Comparison of ENCODE assay signal across 21 mouse cellular contexts in genomic region chr3:84250275-84250674, GRCm38 (mm10). TPM values are rescaled to one million over a fixed set of nuclear protein-coding genes. Genes with fewer than 3 reads are reported as not detected.
DNase-seq lines count a peak whose midpoint lies in the region; ATAC-seq lines count a peak whose summit lies in the region.
"Had no signal": no experiment of that assay in that cellular context is flagged by ENCODE, and none has a peak within 500 bp of the region (broad histone marks: within the 10 kb centered on the region; RNA-seq: fewer than 3 reads in every experiment).

No protein-coding gene starts in this region.

- WGBS in neural tube, embryonic 13.5 days = 54% methylated on average over 7 of the region's 7 CpGs
- 45% methylated on average over 7 of the region's 7 CpGs for WGBS in neural tube, embryonic 15.5 days
- WGBS in kidney, embryonic 16.5 days = 25% methylated on average over 7 of the region's 7 CpGs
- 94% methylated on average over 7 of the region's 7 CpGs for WGBS in hindbrain, embryonic 10.5 days

- no peak overlapping the region for H3K4me2 ChIP-seq in neural tube, embryonic 13.5 days
- no peak overlapping the region for H3K4me2 ChIP-seq in neural tube, embryonic 15.5 days
- no peak overlapping the region for H3K4me2 ChIP-seq in kidney, embryonic 16.5 days (replicated peaks; ENCODE audit: low read depth, low read length)
- H3K4me2 ChIP-seq: embryonic facial prominence, embryonic 13.5 days; forebrain, embryonic 12.5 days; hindbrain, embryonic 13.5 days had no signal

- DNase-seq in kidney, adult 8-10 months = peak; percentile 37 to 62
- no peak for DNase-seq in adrenal gland, postnatal 4 days (ENCODE audit: low spot score in 2 of 2)
- DNase-seq in left cerebral cortex, adult 11 months (ENCODE audit: low spot score) = no peak
- no peak for DNase-seq in hindbrain, embryonic 10.5 days (ENCODE audit: low spot score)
- DNase-seq: adrenal gland, adult 2 months; adrenal gland, postnatal 25 days; cerebellum, adult 9-10 months; cerebellum, postnatal 25 days; gastrocnemius, postnatal 10 days; heart, adult 18-20 months; heart, postnatal 10 days; heart, postnatal 4 days had no signal

- peaks cover 79% of the 10 kb centered on the region for H3K4me1 ChIP-seq in neural tube, embryonic 13.5 days (replicated peaks)
- H3K4me1 ChIP-seq in neural tube, embryonic 15.5 days = peaks cover 47% of the 10 kb centered on the region
- H3K4me1 ChIP-seq in kidney, embryonic 16.5 days (ENCODE audit: insufficient read depth, low read length) = peaks cover 43% of the 10 kb centered on the region
- peaks cover 26% of the 10 kb centered on the region for H3K4me1 ChIP-seq in hindbrain, embryonic 10.5 days (replicated peaks)

- H3K4me3 ChIP-seq in neural tube, embryonic 13.5 days = no peak overlapping the region
- H3K4me3 ChIP-seq in neural tube, embryonic 15.5 days (replicated peaks) = no peak overlapping the region
- H3K4me3 ChIP-seq in kidney, embryonic 16.5 days (ENCODE audit: low read length) = no peak overlapping the region
- no peak overlapping the region for H3K4me3 ChIP-seq in hindbrain, embryonic 10.5 days
- H3K4me3 ChIP-seq: embryonic facial prominence, embryonic 13.5 days; forebrain, embryonic 12.5 days; heart, embryonic 10.5 days; hindbrain, embryonic 13.5 days had no signal

- no peaks in the 10 kb centered on the region for H3K27me3 ChIP-seq in neural tube, embryonic 13.5 days
- H3K27me3 ChIP-seq in neural tube, embryonic 15.5 days (replicated peaks) = no peaks in the 10 kb centered on the region
- no peaks in the 10 kb centered on the region for H3K27me3 ChIP-seq in kidney, embryonic 16.5 days (ENCODE audit: insufficient read depth, low read length)
- 0 out of 2 replicates have a peak, but pooled peaks cover 4% of the 10 kb centered on the region for H3K27me3 ChIP-seq in hindbrain, embryonic 10.5 days (ENCODE audit: insufficient read depth, poor library complexity, severe bottlenecking)
- H3K27me3 ChIP-seq: CH12.LX; embryonic facial prominence, embryonic 13.5 days; hindbrain, embryonic 13.5 days had no signal

- 0 out of 2 replicates have a peak, but pooled peaks have one; percentile 7 for ATAC-seq in neural tube, embryonic 13.5 days (ENCODE audit: low read depth)
- ATAC-seq in neural tube, embryonic 15.5 days (ENCODE audit: low FRiP score) = no peak
- ATAC-seq in kidney, embryonic 16.5 days (ENCODE audit: low FRiP score, low TSS enrichment) = peak; percentile 76
- ATAC-seq: forebrain, embryonic 16.5 days had no signal

- no peak overlapping the region for H3K9ac ChIP-seq in neural tube, embryonic 13.5 days
- H3K9ac ChIP-seq in neural tube, embryonic 15.5 days (replicated peaks) = no peak overlapping the region
- H3K9ac ChIP-seq in kidney, embryonic 16.5 days (replicated peaks; ENCODE audit: low read length) = no peak overlapping the region
- H3K9ac ChIP-seq: embryonic facial prominence, embryonic 13.5 days; forebrain, embryonic 12.5 days; hindbrain, embryonic 13.5 days had no signal

- peak overlapping the region; percentile 40; the same call in 1 of the 2 replicates for H3K27ac ChIP-seq in neural tube, embryonic 13.5 days (replicated peaks)
- no peak overlapping the region for H3K27ac ChIP-seq in neural tube, embryonic 15.5 days (replicated peaks)
- H3K27ac ChIP-seq in kidney, embryonic 16.5 days (ENCODE audit: low read length) = no peak overlapping the region
- H3K27ac ChIP-seq in hindbrain, embryonic 10.5 days = no peak overlapping the region
- H3K27ac ChIP-seq: embryonic facial prominence, embryonic 13.5 days; forebrain, embryonic 12.5 days; heart, embryonic 10.5 days; hindbrain, embryonic 13.5 days had no signal

- no peaks in the 10 kb centered on the region for H3K9me3 ChIP-seq in neural tube, embryonic 13.5 days
- no peaks in the 10 kb centered on the region for H3K9me3 ChIP-seq in neural tube, embryonic 15.5 days (replicated peaks)
- no peaks in the 10 kb centered on the region for H3K9me3 ChIP-seq in kidney, embryonic 16.5 days (ENCODE audit: low read length)
- H3K9me3 ChIP-seq in hindbrain, embryonic 10.5 days = no peaks in the 10 kb centered on the region
- H3K9me3 ChIP-seq: embryonic facial prominence, embryonic 13.5 days; forebrain, embryonic 12.5 days; heart, embryonic 10.5 days; hindbrain, embryonic 13.5 days had no signal

- 0 out of 2 replicates have a peak, but pooled peaks cover 4% of the 10 kb centered on the region for H3K36me3 ChIP-seq in neural tube, embryonic 13.5 days
- H3K36me3 ChIP-seq in neural tube, embryonic 15.5 days = no peaks in the 10 kb centered on the region
- H3K36me3 ChIP-seq in kidney, embryonic 16.5 days (ENCODE audit: insufficient read depth, low read length) = no peaks in the 10 kb centered on the region
- peaks cover 12% of the 10 kb centered on the region for H3K36me3 ChIP-seq in hindbrain, embryonic 10.5 days
- H3K36me3 ChIP-seq: embryonic facial prominence, embryonic 13.5 days; forebrain, embryonic 12.5 days; heart, embryonic 10.5 days had no signal

RNA-seq across cellular contexts. Expression of gene Trim2, which starts 56.4 kb away (rescaled TPM):
- polyA plus RNA-seq in neural tube, embryonic 13.5 days (2015; fragmentation: Nextera tagmentation; extraction: Ambion mirVana) = 126 and 142 TPM in 2 replicates
- polyA plus RNA-seq in neural tube, embryonic 15.5 days (2015; fragmentation: Nextera tagmentation; extraction: Ambion mirVana) = 108 and 137 TPM in 2 replicates
- polyA plus RNA-seq in kidney, embryonic 16.5 days (2015; fragmentation: Nextera tagmentation; extraction: Ambion mirVana) = 25.5 and 28.3 TPM in 2 replicates
- total RNA-seq in adrenal gland, postnatal 4 days (2021) = 10 to 100 TPM; 59.5 to 71.3 TPM
- polyA plus RNA-seq in hindbrain, embryonic 10.5 days (2016; fragmentation: Nextera tagmentation; extraction: Ambion mirVana) = 65.9 and 87.0 TPM in 2 replicates

Comparison
In these comparisons a context has a peak if more than half of its experiments do, and no peak if none do; other contexts are left out.
1. DNase-seq: peak in kidney, adult 8-10 months (2 of 2); none in adrenal gland, postnatal 4 days (0 of 2), left cerebral cortex, adult 11 months (single experiment) and hindbrain, embryonic 10.5 days (single experiment).